Mouse (Mus musculus) lung, postnatal 36 days (tissue): Measurements from ENCODE around the gene Gm4187.
"Not testable (repeated sequence)": the region's sequence is repeated elsewhere in the genome, so short reads cannot be mapped to it uniquely, and the experiment has no call there.

ENCODE experiments used
- DNase-seq: peaks from one replicate; pipeline ENCODE4 v3.0.0; 2022; ENCODE audit warnings: mixed read lengths

The Gm4187 gene

DNA sequence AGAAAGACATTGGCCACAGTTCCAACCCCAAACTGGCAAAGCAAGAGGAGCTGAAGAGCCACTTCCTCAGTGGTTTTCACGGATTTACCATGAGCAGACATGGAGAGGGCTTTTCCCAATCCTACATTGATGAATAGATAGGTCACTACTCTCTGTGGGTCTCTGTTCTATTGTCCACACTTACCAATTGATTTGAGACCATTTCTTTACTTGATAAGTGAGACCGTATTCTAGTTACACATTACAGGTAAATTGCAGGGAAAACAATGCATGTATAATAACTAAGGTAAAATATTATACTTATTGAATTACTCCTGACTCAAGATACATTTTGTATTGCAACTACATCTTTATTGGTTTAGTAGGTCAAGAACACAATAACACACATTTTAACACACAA lies at the start of gene Gm4187:
Gene Gm4187, minus strand, starts transcription at position 101 of the 400 bp plus-strand sequence.
- not testable (repeated sequence) for DNase-seq

DNA sequence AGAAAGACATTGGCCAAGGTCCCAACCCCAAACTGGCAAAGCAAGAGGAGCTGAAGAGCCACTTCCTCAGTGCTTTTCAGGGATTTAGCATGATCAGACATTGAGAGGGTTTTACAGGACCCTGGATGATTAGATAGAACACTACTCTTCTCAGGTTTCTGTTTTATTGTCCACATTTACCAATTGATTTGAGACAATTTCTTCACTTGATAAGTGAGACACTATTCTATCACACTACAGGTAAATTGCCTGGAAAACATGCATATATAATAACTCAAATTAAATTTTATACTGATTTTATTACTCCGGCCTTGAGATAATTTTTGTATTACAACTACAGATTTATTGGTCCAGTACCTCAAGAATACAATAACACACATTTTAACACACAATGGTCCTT lies 41.4 kb upstream of the Gm4187 start, which contains the start of gene Gm8660:
Gene Gm8660, minus strand, starts transcription at position 101 of the 400 bp plus-strand sequence.
- DNase-seq, result not testable (repeated sequence)
